Mouse (Mus musculus) forebrain, postnatal 0 days (tissue): ENCODE measurements around the gene Agfg2. TPM values are rescaled to one million over a fixed set of nuclear protein-coding genes. Genes with fewer than 3 reads are reported as not detected.

Experiments used
- ATAC-seq: fragments of 200-750 bp; cut with Nextera tagmentation; 2 replicates; pipeline ENCODE4 v1.8.0; 2017; ENCODE audit warnings: mild to moderate bottlenecking, moderate library complexity
- DNase-seq: peaks from one replicate; pipeline ENCODE4 v3.0.0-alpha.2; 2015
- H3K27ac ChIP-seq: fragments of 300-500 bp; sonication (generic); 2 replicates; pipeline ENCODE4 v1.5.1; 2014; ENCODE audit warnings: low read depth, mild to moderate bottlenecking, antibody characterized with exemption, low read length, moderate library complexity, mixed read lengths
- H3K27me3 ChIP-seq: fragments of 300-500 bp; sonication (generic); 2 replicates; pipeline ENCODE4 v1.6.1; 2014; ENCODE audit warnings: mild to moderate bottlenecking, low read length, mixed read lengths; ENCODE audit not compliant: insufficient read depth
- H3K36me3 ChIP-seq: fragments of 300-500 bp; sonication (generic); 2 replicates; pipeline ENCODE4 v1.6.1; 2014; ENCODE audit warnings: mild to moderate bottlenecking, moderate library complexity; ENCODE audit not compliant: insufficient read depth
- H3K4me1 ChIP-seq: fragments of 300-500 bp; sonication (generic); 2 replicates; pipeline ENCODE4 v1.6.1; 2014; ENCODE audit warnings: antibody characterized with exemption; ENCODE audit not compliant: insufficient read depth
- H3K4me2 ChIP-seq: fragments of 300-500 bp; sonication (generic); 2 replicates; pipeline ENCODE4 v1.6.1; 2014; ENCODE audit warnings: low read depth, mild to moderate bottlenecking, moderate library complexity
- H3K4me3 ChIP-seq: fragments of 300-500 bp; sonication (generic); 2 replicates; pipeline ENCODE4 v1.5.1; 2014; ENCODE audit warnings: low read depth, low read length, mixed read lengths
- H3K9ac ChIP-seq: fragments of 300-500 bp; sonication (generic); 2 replicates; pipeline ENCODE4 v1.6.1; 2014; ENCODE audit warnings: mild to moderate bottlenecking
- H3K9me3 ChIP-seq: fragments of 300-500 bp; sonication (generic); 2 replicates; pipeline ENCODE4 v1.6.1; 2016; ENCODE audit warnings: low read length
- CTCF ChIP-seq: sonication (generic); IDR thresholded peaks from 2 replicates; pipeline ENCODE4 v1.5.1; 2016; ENCODE audit warnings: antibody characterized with exemption, control low read depth, low read depth
- whole genome bisulfite sequencing: fragments of 180-500 bp; shearing (Covaris S2); extraction: QIAGEN DNeasy Blood & Tissue Kit; methylation state at CpG from one replicate; pipeline ENCODE4 v1.1.7; 2014; 5-methylcytosine and 5-hydroxymethylcytosine counted together
- polyA plus RNA-seq: library from polyadenylated mRNA; unstranded; fragments of >200 nt; fragmentation: Nextera tagmentation; extraction: Ambion mirVana; gene quantifications from 2 replicates; pipeline ENCODE4 v1.2.1, GENCODE M21; 2015
- total RNA-seq: library from RNA; depleted of rRNA; stranded (reverse); fragments of >200 nt; gene quantifications from 2 replicates; pipeline ENCODE4 v1.2.3, GENCODE M21; 2014; rRNA removed

The Agfg2 gene
- total and polyA plus RNA-seq, 2 experiments from 2014 or later, result 15.0 to 18.7 TPM

GRCm38 (mm10) chr5:137610056-137610455 is 74.5 kb downstream of the Agfg2 start:
- no peak overlapping the region for H3K27ac ChIP-seq
- no peak overlapping the region for H3K9ac ChIP-seq
- H3K9me3 ChIP-seq, result no peaks in the 10 kb centered on the region
- H3K4me2 ChIP-seq, result no peak overlapping the region
- WGBS, result 79% methylated on average over 4 of the region's 4 CpGs
- H3K27me3 ChIP-seq, result peaks cover 6% of the 10 kb centered on the region; the same call in 1 of the 2 replicates
- ATAC-seq (no peak), DNase-seq (no peak)
- H3K4me3 ChIP-seq, result no peak overlapping the region
- H3K36me3 ChIP-seq, result no peaks in the 10 kb centered on the region
- TF ChIP-seq CTCF, result no peak
- no peaks in the 10 kb centered on the region for H3K4me1 ChIP-seq

GRCm38 (mm10) chr5:137609292-137609691 is 75.2 kb downstream of the Agfg2 start:
- Histone ChIP-seq H3K27me3 (peaks cover 6% of the 10 kb centered on the region; the same call in 1 of the 2 replicates), H3K4me2 (no peak overlapping the region), H3K27ac (no peak overlapping the region), H3K9me3 (no peaks in the 10 kb centered on the region), H3K9ac (no peak overlapping the region), H3K36me3 (no peaks in the 10 kb centered on the region), H3K4me3 (no peak overlapping the region), H3K4me1 (no peaks in the 10 kb centered on the region)
- TF ChIP-seq CTCF, result no peak
- no peak for DNase-seq
- WGBS, result 63% methylated on average over 3 of the region's 3 CpGs
- no peak for ATAC-seq

GRCm38 (mm10) chr5:137608654-137609190 is 75.8 kb downstream of the Agfg2 start:
- H3K9me3 ChIP-seq, result no peaks in the 10 kb centered on the region
- H3K9ac ChIP-seq, result no peak overlapping the region

GRCm38 (mm10) chr5:137607860-137608653 is 76.5 kb downstream of the Agfg2 start:
- 20% methylated on average over 26 of the region's 26 CpGs for WGBS
- TF ChIP-seq CTCF, result no peak
- Histone ChIP-seq H3K36me3 (no peaks in the 10 kb centered on the region), H3K9ac (no peak overlapping the region), H3K4me2 (peak overlapping the region; percentile 31; the same call in 1 of the 2 replicates), H3K9me3 (no peaks in the 10 kb centered on the region), H3K27ac (no peak overlapping the region), H3K4me1 (no peaks in the 10 kb centered on the region), H3K4me3 (no peak overlapping the region), H3K27me3 (peaks cover 6% of the 10 kb centered on the region; the same call in 1 of the 2 replicates)
- ATAC-seq (no peak), DNase-seq (no peak)

More at GRCm38 (mm10) chr5:137608654-137609190, 75.8 kb downstream of the Agfg2 start:
- DNase-seq (no peak), ATAC-seq (no peak)
- 21% methylated on average over 23 of the region's 23 CpGs for WGBS
- Histone ChIP-seq H3K4me2 (peak overlapping the region; percentile 31; the same call in 1 of the 2 replicates), H3K27me3 (peaks cover 6% of the 10 kb centered on the region; the same call in 1 of the 2 replicates), H3K4me1 (no peaks in the 10 kb centered on the region), H3K4me3 (no peak overlapping the region), H3K36me3 (no peaks in the 10 kb centered on the region), H3K27ac (no peak overlapping the region)
- no peak for TF ChIP-seq CTCF

GRCm38 (mm10) chr5:137601365-137601729 is 83.2 kb downstream of the Agfg2 start:
- no peak for ATAC-seq
- Histone ChIP-seq H3K27ac (no peak overlapping the region), H3K36me3 (no peaks in the 10 kb centered on the region), H3K4me2 (peak overlapping the region; percentile 98), H3K9me3 (no peaks in the 10 kb centered on the region), H3K4me1 (peaks cover 16% of the 10 kb centered on the region), H3K27me3 (no peaks in the 10 kb centered on the region), H3K9ac (peak overlapping the region; percentile 87; the same call in 1 of the 2 replicates), H3K4me3 (peak overlapping the region; percentile 74)
- no peak for DNase-seq
- no peak for TF ChIP-seq CTCF
- under 1% methylated on average over 22 of the region's 22 CpGs for WGBS

- no peak for TF ChIP-seq CTCF
- Histone ChIP-seq H3K4me2 (peak within 1 kb of the TSS; percentile 98), H3K27ac (peak within 1 kb of the TSS; percentile 75), H3K4me3 (peak within 1 kb of the TSS; percentile 74), H3K27me3 (no peaks in the 10 kb centered on the region), H3K9ac (peak within 1 kb of the TSS; percentile 87), H3K36me3 (no peaks in the 10 kb centered on the region), H3K9me3 (no peaks in the 10 kb centered on the region), H3K4me1 (peaks cover 16% of the 10 kb centered on the region)
- ATAC-seq, result peak; percentile 98
- WGBS, result 1% methylated on average over 41 of the region's 41 CpGs
- DNase-seq, result peak; percentile 98
Measured at GRCm38 (mm10) chr5:137600619-137601364, 83.7 kb downstream of the Agfg2 start, which contains the start of gene Mospd3. Mospd3 (minus strand) TSS chr5:137601058.

Other genes with a start within 250 kb of the Agfg2 start
- gene Zan, start 207.7 kb downstream of the Agfg2 start, total RNA-seq, result 0.31 and 0.62 TPM in 2 replicates
- 0.08 and 0.14 TPM in 2 replicates for gene Zan, start 207.7 kb downstream of the Agfg2 start, polyA plus RNA-seq
- 79.1 and 80.6 TPM in 2 replicates for gene Pop7, start 182.2 kb downstream of the Agfg2 start, total RNA-seq
- 99.2 and 110 TPM in 2 replicates for gene Pop7, start 182.2 kb downstream of the Agfg2 start, polyA plus RNA-seq
- 21.1 and 25.2 TPM in 2 replicates for gene Gigyf1, start 166.2 kb downstream of the Agfg2 start, total RNA-seq
- gene Gigyf1, start 166.2 kb downstream of the Agfg2 start, polyA plus RNA-seq, result 6.1 and 10.6 TPM in 2 replicates
- not detected in 2 replicates for gene Epo, start 151.5 kb downstream of the Agfg2 start, total RNA-seq
- not detected in 2 replicates for gene Epo, start 151.5 kb downstream of the Agfg2 start, polyA plus RNA-seq
- gene Gnb2, start 151.2 kb downstream of the Agfg2 start, total RNA-seq, result 1,237 and 1,339 TPM in 2 replicates
- 766 and 769 TPM in 2 replicates for gene Gnb2, start 151.2 kb downstream of the Agfg2 start, polyA plus RNA-seq
- 234 and 254 TPM in 2 replicates for gene Actl6b, start 131.2 kb downstream of the Agfg2 start, total RNA-seq
- 256 and 281 TPM in 2 replicates for gene Actl6b, start 131.2 kb downstream of the Agfg2 start, polyA plus RNA-seq
- 12.6 and 16.3 TPM in 2 replicates for gene Tfr2, start 114.9 kb downstream of the Agfg2 start, total RNA-seq
- gene Tfr2, start 114.9 kb downstream of the Agfg2 start, polyA plus RNA-seq, result 9.4 and 11.7 TPM in 2 replicates
- 4.9 and 5.8 TPM in 2 replicates for gene Mospd3, start 83.7 kb downstream of the Agfg2 start, total RNA-seq
- gene Mospd3, start 83.7 kb downstream of the Agfg2 start, polyA plus RNA-seq, result 61.5 and 67.9 TPM in 2 replicates
- 13.1 and 22.5 TPM in 2 replicates for gene Pcolce, start 70.9 kb downstream of the Agfg2 start, total RNA-seq
- 18.1 and 20.3 TPM in 2 replicates for gene Pcolce, start 70.9 kb downstream of the Agfg2 start, polyA plus RNA-seq
- 0.23 and 0.24 TPM in 2 replicates for gene Fbxo24, start 55.7 kb downstream of the Agfg2 start, total RNA-seq
- gene Fbxo24, start 55.7 kb downstream of the Agfg2 start, polyA plus RNA-seq, result 0.09 and 0.10 TPM in 2 replicates
- 3.3 and 5.6 TPM in 2 replicates for gene Lrch4, start 55.6 kb downstream of the Agfg2 start, total RNA-seq
- 11.3 and 12.8 TPM in 2 replicates for gene Lrch4, start 55.6 kb downstream of the Agfg2 start, polyA plus RNA-seq
- 3.6 and 6.1 TPM in 2 replicates for gene Gm20605, start 55.6 kb downstream of the Agfg2 start, total RNA-seq
- gene Gm20605, start 55.6 kb downstream of the Agfg2 start, polyA plus RNA-seq, result 1.9 and 2.4 TPM in 2 replicates
- gene Sap25, start 43.4 kb downstream of the Agfg2 start, total RNA-seq, result 4.4 and 4.6 TPM in 2 replicates
- 1.8 TPM in 2 replicates for gene Sap25, start 43.4 kb downstream of the Agfg2 start, polyA plus RNA-seq
- 0.31 and 0.76 TPM in 2 replicates for gene Irs3, start 39.0 kb downstream of the Agfg2 start, total RNA-seq
- gene Irs3, start 39.0 kb downstream of the Agfg2 start, polyA plus RNA-seq, result 0.08 and 0.29 TPM in 2 replicates
- 251 and 252 TPM in 2 replicates for gene Nyap1, start 56.9 kb upstream of the Agfg2 start, total RNA-seq
- 42.0 and 48.9 TPM in 2 replicates for gene Nyap1, start 56.9 kb upstream of the Agfg2 start, polyA plus RNA-seq
- 120 and 135 TPM in 2 replicates for gene Tsc22d4, start 61.0 kb upstream of the Agfg2 start, total RNA-seq
- gene Tsc22d4, start 61.0 kb upstream of the Agfg2 start, polyA plus RNA-seq, result 112 and 134 TPM in 2 replicates
- 28.8 and 47.4 TPM in 2 replicates for gene Ppp1r35, start 94.1 kb upstream of the Agfg2 start, total RNA-seq
- 39.1 and 41.8 TPM in 2 replicates for gene Ppp1r35, start 94.1 kb upstream of the Agfg2 start, polyA plus RNA-seq
- 33.3 and 47.7 TPM in 2 replicates for gene Mepce, start 102.9 kb upstream of the Agfg2 start, total RNA-seq
- gene Mepce, start 102.9 kb upstream of the Agfg2 start, polyA plus RNA-seq, result 18.3 and 21.1 TPM in 2 replicates
- gene Zcwpw1, start 103.1 kb upstream of the Agfg2 start, total RNA-seq, result 3.5 and 7.7 TPM in 2 replicates
- gene Zcwpw1, start 103.1 kb upstream of the Agfg2 start, polyA plus RNA-seq, result 3.1 and 4.8 TPM in 2 replicates
- gene Pilra, start 151.6 kb upstream of the Agfg2 start, total RNA-seq, result 0.14 and 0.15 TPM in 2 replicates
- 0.17 and 0.54 TPM in 2 replicates for gene Pilra, start 151.6 kb upstream of the Agfg2 start, polyA plus RNA-seq
- gene Pilrb1, start 173.4 kb upstream of the Agfg2 start, total RNA-seq, result not detected in 2 replicates
- gene Pilrb1, start 173.4 kb upstream of the Agfg2 start, polyA plus RNA-seq, result not detected in 2 replicates
- not detected in 2 replicates for gene Pilrb2, start 187.1 kb upstream of the Agfg2 start, total RNA-seq
- gene Pilrb2, start 187.1 kb upstream of the Agfg2 start, polyA plus RNA-seq, result not detected in 2 replicates
- 0.08 TPM in 1 of 2 replicates, not detected in the other for gene Cyp3a13, start 236.9 kb upstream of the Agfg2 start, total RNA-seq
- gene Cyp3a13, start 236.9 kb upstream of the Agfg2 start, polyA plus RNA-seq, result not detected in 2 replicates